Mouse (Mus musculus): ENCODE data around the gene Sbk3. TPM values are rescaled to one million over a fixed set of nuclear protein-coding genes. Genes with fewer than 3 reads are reported as not detected.
"Not testable (repeated sequence)": the region's sequence is repeated elsewhere in the genome, so short reads cannot be mapped to it uniquely, and the experiment has no call there.

Gene Sbk3
- 1 to 10 TPM; 1.6 to 1.7 TPM for total RNA-seq (2021)
- long read RNA-seq, experiment 1: 0 reads
- long read RNA-seq, experiment 2: 0 reads

DNA sequence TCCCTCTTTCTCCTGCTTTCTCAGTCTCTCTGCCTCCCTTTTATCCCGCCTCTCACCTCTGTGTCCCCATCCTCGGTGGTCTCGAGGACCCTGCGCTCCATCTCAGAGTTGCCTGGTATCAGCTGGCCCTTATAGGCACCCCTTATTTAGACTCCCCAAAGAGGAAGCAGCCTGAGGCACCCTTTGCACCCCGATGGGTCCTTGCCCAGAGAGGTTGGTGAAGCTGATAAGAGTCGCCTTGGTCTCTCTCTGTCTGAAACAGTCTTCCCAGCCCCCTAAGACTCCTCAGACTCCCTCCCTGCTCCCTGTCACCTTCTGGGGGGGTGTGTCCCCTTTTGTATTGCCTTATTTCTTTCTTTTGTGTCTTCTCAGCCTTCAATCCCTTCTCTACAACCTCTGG, at the start of gene Sbk3:
Sbk3 (minus strand) TSS at position 101 of the 400 bp plus-strand sequence.
- no peak for DNase-seq
- intact Hi-C loops (cut with DNase I): no loop called here

DNA sequence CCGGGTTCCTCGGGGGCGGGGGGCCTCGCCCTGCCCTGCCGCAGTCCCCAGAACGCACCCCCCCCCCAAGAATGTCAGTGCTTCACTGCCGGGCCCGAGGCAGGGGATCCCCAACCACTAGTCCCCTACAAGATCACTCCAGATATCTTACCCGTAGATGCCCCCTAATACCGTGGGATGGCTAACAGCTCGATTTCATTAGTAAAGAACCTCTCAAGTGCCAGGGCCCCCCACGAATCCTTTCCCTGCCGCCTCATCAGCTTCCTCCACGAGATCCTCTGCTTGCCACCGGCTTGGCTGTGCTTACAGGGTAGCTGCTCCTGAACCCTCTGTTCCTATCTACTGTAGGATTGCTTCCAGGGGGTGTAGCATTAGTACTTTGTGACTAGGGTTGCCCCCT, 49.7 kb upstream of the Sbk3 start:
- intact Hi-C loops (cut with DNase I): no loop called here
- no peak for DNase-seq

DNA sequence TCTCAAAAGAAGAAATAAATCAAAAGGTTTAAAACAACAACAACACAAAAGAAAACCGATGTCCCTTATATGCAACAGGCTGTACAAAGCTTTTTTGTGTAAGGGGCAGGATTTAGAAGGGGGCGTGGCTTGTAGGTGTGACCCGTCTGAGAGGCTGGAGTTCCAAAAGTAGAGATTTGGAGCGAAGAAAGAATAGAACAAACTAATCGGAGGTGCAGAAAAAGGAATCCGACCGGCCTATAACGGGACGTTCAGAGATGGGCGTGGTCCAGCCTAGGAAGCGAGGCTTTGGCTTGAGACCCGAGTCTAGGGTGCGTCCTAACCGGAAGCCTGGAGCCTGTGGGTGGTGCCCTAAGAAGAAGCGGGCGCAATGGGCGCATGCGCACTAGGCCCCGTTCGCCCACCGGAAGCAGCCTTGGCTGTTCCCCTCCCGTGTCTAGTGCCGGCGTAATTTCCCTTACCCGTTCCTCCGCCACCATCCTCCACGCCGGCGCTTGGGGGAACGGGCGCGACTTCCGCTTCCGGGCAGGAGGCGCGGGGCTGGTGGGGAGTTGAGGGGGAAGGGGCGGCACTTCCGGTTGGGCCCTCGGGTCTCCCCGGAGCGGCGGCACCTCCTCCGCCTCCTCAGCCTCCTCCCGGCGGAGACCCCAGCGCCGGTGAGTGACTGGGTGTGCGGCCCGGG, 49.2 kb upstream of the Sbk3 start, which contains the start of the genes Zfp865 and Ccdc106:
Zfp865 (plus strand) TSS at position 377 of the 682 bp plus-strand sequence.
Ccdc106 (plus strand) TSS at position 554 of the 682 bp plus-strand sequence.
- peak; percentile 99 for DNase-seq
- intact Hi-C loops (cut with DNase I): no loop called here

DNA sequence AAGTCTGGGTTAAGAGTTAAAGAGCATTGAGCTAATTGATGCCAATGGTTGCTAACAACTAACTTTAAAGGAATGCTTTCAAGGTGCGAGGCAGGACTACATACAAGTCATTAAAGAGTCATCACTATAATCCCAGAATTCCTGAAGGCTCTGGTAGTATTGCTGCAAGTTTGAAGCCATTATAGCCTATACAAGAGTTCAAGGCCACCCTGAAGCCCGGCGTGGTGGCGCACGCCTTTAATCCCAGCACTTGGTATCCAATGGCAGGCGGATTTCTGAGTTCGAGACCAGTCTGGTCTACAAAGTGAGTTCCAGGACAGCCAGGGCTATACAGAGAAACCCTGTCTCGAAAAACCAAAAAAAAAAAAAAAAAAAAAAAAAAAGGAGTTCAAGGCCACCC, 48.6 kb upstream of the Sbk3 start:
- intact Hi-C loops (cut with DNase I); DNase-seq: not testable (repeated sequence)

DNA sequence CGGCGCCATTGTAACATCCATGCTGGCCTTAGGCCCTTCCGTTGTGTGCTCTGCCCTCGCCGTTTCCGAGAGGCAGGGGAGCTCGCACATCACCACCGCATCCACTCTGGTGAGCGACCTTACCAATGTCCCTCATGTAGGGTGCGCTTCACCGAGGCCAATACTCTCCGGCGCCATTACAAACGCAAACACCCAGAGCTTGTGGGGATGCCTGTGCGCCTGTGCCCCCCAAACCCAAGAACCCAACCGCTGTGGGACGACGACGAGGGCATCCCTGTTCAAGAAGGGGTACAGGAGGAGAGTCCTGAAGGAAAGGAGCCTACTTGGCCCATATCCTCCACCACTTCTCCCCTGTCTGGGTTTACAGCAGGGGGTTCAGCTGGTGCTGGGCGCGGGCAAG, 47.0 kb upstream of the Sbk3 start:
- no peak for DNase-seq
- intact Hi-C loops (cut with DNase I): no loop called here

DNA sequence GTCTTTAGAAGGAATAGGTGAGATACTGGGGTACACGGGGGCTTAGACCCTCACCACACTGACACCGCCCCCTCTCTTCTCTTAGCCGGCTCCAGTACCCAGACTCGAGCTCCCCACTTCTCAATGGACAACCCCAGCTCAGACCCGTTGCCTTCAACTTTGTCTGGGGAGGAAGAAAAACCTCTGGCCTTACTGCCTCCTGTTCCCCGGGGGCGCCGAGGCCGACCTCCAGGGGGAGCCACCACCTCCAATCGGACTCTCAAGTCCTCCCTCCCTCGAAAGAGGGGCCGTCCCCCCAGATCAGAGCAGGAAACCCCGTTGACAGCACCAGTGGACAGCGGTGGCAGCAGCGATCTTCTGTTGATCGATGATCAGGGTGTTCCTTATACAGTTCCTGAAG, 46.4 kb upstream of the Sbk3 start:
- DNase-seq: no peak
- intact Hi-C loops (cut with DNase I): no loop called here

DNA sequence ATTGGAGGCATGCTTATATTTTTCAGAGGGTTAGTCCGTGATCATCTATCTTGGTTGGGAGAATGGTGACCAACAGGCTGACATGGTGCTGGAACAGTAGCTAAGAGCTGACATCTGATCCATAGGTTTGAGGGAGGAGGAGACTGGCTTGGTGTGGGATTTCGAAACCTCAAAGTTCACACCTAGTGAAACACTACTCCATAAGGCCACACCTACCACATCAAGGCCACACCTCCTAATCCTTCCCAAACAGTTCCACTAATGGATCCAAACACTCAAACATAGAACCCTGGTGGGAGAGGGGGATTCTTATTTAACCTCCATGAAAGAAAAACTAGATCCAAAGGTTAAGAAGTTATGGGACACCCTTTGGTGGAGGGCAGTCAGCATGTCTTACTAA, 46.0 kb upstream of the Sbk3 start:
- intact Hi-C loops (cut with DNase I): no loop called here
- DNase-seq: no peak

DNA sequence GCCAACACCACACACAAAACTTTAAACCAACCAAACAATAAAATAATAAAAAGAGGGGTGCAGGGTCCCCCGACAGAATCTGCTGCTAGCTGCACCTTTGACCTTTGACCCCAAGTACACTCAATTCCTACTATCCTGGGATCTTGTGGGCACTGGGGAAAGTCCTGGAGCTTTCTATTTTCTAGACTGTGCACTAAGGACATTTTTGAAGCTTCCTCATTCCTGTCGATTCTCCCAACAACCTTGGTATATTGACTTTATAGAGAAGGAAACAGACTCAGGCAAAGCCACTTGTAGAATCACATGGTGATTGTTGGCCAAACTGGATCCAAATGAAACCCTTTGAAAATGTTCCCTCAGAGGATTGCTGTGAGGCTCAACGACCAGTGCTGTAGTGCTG, 45.1 kb upstream of the Sbk3 start:
- intact Hi-C loops (cut with DNase I): no loop called here
- no peak for DNase-seq

DNA sequence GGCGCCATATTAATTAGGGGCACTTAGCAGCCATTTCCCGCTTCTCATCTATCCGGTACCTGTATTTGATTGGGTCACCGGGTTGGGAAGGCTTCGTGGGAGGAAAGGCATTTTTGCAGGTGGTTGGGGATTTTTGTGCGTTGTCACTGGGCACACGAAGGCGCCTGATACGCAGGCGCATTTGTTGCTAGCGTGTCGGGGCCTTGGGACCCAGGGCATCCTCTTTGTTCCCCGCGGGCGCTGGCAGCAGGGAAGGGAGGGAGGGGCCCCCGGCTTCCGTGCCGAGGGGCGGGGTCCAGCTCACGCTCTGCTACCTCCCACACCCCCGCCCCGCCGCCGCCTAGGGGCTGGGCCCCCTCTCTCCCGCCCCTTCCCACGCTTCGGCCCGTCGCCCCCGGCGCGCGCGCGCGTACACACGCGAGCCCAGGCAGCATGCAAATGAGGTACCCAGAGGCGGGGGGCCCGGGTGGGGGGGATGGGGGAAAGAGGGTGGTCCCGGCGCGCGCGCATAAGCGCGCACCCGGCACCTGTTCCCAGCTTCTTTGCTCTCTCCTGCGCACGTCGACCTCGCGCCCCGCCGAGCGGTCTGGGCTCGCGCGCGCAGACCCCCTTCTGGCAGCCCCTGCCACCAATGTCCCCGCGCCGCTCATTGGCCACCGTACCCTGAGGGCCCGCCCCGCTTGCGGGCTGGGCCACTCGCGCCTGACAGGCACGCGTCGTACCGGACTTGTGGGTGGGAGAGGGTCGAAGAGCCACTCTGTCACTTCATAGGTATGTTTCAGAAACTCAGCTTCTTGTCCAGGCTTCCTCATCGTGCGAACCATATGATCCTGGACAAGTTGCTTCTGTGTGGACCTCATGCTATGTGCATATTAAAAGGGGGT, 44.4 kb upstream of the Sbk3 start, which contains the start of gene Gm44973:
Gm44973 (plus strand) TSS at position 379 of the 884 bp plus-strand sequence.
- intact Hi-C loops (cut with DNase I): no loop called here

DNA sequence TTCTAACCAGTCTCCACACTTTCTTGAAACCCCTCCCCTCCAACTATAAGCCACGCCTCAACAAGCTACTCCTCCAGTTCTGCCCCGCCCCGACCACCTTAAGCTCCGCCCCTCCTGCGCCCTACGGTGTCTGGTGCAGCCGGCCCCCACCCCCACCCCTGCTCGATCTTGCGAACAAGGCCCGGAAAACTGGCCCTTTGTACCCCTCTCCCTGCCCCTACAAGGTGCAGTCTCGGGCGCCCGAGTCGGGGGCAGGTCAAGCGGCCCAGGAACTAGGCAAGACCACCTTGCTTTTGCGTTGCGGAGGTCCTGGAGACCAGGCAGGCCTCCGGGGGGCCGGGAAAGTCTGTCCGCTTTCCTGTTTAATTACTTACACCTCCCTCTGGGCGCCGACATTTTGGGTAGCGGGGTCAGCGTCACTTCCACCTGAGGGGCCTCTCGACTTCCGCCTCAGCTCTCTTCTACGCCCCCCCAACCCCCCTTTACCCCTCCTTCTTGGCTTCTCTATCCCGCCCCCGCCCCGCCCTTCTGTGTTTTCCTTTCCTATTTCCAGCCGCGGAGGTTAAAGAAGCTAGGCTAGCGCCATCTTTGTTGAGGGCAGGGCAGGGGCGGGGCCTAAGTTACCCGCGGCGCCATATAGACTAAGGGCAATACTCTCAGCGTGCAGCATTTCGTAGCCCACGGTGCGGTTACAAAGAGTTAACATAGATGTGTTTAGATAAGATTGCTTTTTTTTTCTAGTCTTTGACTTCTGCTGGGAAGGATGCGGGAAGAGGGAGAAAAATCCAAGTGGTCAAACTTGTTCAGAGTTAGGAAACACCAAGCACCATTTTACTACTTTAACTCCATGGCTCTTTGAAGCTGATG, 43.5 kb upstream of the Sbk3 start, which contains the start of the genes Zfp524 and Fiz1:
Zfp524 (plus strand) TSS at position 165 of the 867 bp plus-strand sequence.
Fiz1 (minus strand) TSS at position 447 of the 867 bp plus-strand sequence.
- peak; percentile 95 to 98 for DNase-seq
- intact Hi-C loops (cut with DNase I): no loop called here

More for the DNA sequence above, 44.4 kb upstream of the Sbk3 start, which contains the start of gene Gm44973:
- peak; percentile 92 to 93 for DNase-seq

DNA sequence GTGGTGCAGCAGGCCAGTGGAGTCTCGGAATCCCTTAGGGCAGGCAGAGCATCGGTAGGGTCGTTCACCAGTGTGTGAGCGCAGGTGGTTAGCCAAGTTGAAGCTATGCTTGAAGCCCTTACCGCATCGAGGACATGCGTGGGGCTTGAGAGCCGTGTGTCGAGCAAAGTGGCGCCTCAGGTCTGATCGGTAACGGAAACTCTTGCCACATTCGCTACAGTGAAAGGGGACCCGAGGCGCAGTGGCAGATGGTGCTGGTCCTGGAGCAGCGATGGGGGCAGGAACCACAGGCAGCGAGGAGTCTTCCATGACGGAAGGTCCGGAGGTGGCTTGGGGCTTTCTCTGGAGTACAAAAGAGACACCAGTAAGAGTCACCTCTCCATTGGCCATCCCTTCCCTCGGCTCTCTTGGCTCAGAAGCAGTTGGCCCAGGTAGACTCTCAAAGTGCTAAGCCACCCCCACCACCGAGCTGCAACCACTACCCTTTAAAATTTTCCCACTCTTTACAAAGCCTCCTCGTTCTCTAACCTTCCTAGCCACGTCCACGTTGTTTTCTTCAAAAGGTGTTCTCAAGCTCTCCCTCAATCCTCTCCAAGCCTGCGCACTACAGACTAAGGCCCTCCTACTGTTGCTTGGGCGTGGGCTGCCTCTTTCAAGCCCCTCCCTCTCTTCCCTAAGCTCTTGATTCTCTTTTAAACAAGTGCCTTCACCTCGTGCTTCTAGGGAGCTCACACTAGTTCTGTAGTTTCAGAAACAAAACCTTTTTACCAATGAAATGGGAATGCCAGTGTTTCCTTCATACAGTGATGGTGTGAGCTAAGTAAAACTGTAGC, 41.9 kb upstream of the Sbk3 start:
- intact Hi-C loops (cut with DNase I): no loop called here
- no peak for DNase-seq

DNA sequence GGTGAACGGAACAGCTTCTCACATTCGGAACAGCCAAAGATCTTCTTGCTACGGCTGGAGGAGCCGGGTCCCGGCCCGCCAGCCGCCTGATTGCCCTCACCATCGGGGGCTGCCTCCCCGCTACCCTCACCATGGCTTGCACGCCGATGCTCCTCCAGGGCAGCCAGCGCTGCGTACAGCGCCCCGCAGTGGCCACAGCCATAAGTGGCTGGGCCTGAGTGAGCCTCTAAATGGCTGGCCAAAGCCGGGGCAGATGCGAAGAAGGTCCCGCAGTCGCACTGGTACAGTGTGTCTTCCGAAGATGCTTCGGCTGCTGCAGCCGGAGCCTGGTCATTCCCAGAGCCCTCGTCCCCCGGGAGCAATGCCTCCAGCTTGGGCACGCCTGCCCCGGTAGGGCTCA, 37.3 kb upstream of the Sbk3 start:
- no peak for DNase-seq
- intact Hi-C loops (cut with DNase I): loop anchor here (5.0 kb wide), 1 partner anchor 44 kb away; the partner anchor contains the start of gene Zfp580

DNA sequence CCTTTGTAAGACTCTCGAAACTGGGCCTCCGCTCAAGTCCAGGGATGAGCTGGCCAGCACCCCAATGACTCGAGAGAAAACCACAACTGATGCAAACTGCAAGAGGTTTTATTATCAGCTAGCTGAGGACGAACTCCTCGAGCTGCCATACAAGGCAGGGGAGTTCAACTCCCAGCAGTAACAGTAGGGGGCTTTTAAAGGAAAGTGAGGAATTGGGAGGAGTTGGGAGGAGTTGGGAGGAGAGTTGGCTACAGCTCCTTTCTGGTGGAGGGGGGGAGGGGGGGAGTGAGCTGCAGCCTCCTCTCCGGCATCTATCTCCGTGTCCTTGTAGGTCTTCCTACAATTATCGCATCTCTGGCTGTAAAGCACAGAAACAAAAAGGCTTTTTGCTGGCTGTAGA, 31.9 kb upstream of the Sbk3 start:
- intact Hi-C loops (cut with DNase I); DNase-seq: not testable (repeated sequence)

DNA sequence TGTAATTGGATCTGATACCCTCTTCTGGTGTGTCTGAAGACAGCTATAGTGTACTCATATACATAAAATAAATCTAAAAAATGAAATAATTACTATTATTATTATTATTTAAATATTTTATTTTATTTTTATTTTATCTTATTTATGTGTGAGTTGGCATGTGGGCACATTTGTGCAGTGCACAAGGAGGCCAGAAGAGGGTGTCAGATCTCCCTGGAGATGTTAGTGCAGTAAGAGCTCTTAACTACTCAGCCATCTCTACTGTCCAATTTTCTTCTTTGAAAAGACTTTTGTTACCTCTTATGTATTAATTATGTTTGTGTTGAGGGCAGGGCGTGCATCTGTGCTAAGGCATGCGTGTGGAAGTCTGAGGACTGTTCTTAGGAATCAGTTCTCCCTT, 28.9 kb upstream of the Sbk3 start:
- no peak for DNase-seq
- intact Hi-C loops (cut with DNase I): no loop called here

DNA sequence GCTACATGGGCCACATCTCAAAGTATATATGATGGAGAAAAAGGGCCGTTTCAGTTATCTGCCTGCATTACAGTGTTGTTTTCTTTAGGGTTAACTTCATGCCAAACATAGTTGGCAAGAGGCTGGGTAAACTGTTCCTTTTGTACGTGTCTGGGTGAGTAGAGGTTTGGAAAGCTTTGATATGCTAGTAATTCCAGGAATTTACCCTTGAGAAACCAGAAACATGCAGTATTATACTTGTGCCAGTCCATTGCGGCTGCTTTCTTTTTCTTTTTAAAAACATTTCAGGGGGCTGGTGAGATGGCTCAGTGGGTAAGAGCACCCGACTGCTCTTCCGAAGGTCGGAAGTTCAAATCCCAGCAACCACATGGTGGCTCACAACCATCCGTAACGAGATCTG, 26.0 kb upstream of the Sbk3 start:
- intact Hi-C loops (cut with DNase I): no loop called here

DNA sequence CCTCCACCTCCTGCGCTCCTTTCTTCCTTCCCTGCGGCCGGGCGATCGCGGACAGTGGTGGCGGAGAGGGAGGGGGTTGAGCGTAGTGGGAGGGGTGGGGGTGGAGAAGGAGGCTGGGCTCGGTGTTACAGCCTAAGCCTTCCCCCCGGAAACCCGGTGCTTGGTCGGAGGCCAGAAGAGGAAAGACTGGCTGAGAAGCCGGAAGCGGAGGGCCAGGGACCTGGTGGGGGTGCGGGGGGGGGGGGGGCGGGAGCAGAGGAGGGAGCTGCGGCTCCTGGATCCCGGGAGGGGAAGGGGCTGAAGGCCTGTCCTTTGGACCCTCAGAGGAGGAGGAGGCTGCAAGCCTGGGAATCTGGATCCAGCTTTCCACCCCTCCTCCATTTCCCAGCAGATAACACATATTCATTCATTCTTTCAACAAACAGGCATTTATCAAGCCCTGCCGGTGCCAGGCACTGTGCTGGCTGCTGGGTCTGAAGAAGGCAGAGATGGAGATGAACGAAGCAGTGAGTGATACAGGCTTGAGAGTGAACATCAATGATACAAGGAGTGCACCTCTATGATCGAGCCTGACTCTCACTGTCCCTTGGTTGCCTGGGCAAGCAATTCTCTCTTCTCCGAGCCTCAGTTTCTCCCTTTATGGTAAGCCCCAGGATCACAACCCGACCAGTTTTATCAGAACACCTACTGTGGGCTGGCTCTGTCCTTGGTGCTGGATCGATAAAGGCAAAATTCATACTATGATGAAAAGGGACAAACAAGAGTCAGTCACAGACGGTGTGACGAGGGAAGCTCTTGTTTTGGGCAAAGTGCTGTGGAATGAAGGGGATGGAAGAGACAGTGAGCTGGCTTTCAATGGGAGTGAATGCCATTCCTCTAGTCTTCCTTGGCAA, 25.3 kb upstream of the Sbk3 start, which contains the start of gene Zfp579:
Zfp579 (minus strand) TSS at position 156 of the 893 bp plus-strand sequence.
- peak; percentile 93 to 94 for DNase-seq
- intact Hi-C loops (cut with DNase I): no loop called here

More for the DNA sequence above, 26.0 kb upstream of the Sbk3 start:
- no peak for DNase-seq

DNA sequence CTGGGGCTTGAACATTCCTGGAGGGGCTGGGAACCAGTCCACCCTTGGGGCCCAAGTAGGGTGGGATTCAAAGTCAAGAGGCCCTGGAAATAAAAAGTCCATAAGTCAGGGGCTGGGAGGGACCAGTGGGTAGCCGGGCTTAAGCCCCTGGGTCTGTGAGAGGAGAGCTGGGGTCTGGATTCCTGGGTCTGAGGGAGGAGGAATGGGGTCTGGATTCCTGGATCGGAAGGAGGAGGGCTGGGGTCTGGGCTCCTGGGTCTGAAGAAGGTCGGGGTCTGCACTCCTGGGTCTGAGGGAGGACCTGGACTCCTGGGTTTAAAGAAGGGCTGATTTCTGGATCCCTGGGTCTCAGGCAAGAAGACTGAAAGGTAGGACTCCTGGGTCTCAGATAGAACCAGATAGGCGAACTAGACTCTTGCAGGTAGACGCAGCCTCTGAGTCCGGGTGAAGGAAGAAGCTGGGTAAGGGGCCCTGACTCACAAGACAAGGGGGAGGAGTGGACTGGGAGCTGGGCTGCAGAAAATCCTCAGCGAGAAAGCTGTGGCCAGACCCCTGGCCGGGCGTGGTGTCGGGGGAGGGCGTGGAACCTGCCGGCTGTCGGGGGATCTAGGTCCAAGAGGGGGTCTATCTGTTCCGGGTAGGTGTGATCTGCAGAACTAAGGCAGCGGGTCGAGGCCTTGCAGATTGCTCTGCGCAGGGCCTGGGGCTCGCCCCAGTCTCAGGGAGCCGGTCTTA, 24.5 kb upstream of the Sbk3 start:
- DNase-seq: no peak
- intact Hi-C loops (cut with DNase I): no loop called here
